In genomic region chr13:67360131-67360744, GRCm38 (mm10) we compare ENCODE assay signal across 8 mouse cellular contexts. TPM values are rescaled to one million over a fixed set of nuclear protein-coding genes. Genes with fewer than 3 reads are reported as not detected.
A peak's percentile ranks its signal among the peaks of the same experiment; 100 is the strongest.
DNase-seq lines count a peak whose midpoint lies in the region; ATAC-seq lines count a peak whose summit lies in the region.

Gene Gm28044 (minus strand): TSS chr13:67360536.
Gene Zfp953 (minus strand): TSS chr13:67360605.

- ATAC-seq in hindbrain, embryonic 15.5 days (ENCODE audit: low FRiP score, low read depth): peak; percentile 96

- peaks cover 10% of the 10 kb centered on the region for H3K4me1 ChIP-seq in hindbrain, embryonic 15.5 days (replicated peaks)

- H3K36me3 ChIP-seq in hindbrain, embryonic 15.5 days: no peaks in the 10 kb centered on the region

- H3K9ac ChIP-seq in hindbrain, embryonic 15.5 days: peak within 1 kb of the TSS; percentile 39

- DNase-seq in T-cell, adult 2 months (ENCODE audit: low spot score): peak; percentile 87
- peak; percentile 84 to 93 for DNase-seq in cerebellum, postnatal 36 days
- DNase-seq in frontal cortex, postnatal 36 days (ENCODE audit: low spot score in 2 of 2): peak; percentile 91 to 96
- DNase-seq in left cerebral cortex, adult 11 months (ENCODE audit: low spot score): peak; percentile 88
- peak; percentile 82 to 92 for DNase-seq in lung, postnatal 4 days
- peak; percentile 84 for DNase-seq in retina, postnatal 7 days (ENCODE audit: low read depth, low spot score)
- peak; percentile 53 for DNase-seq in urinary bladder, adult 2 months (ENCODE audit: low spot score)

- H3K27ac ChIP-seq in hindbrain, embryonic 15.5 days (replicated peaks): peak within 1 kb of the TSS; percentile 6; the same call in 1 of the 2 replicates

- H3K4me3 ChIP-seq in hindbrain, embryonic 15.5 days: peak within 1 kb of the TSS; percentile 57

- H3K9me3 ChIP-seq in hindbrain, embryonic 15.5 days: no peaks in the 10 kb centered on the region

- peak within 1 kb of the TSS; percentile 84 for H3K4me2 ChIP-seq in hindbrain, embryonic 15.5 days

- WGBS in hindbrain, embryonic 15.5 days: 0% methylated on average over 15 of the region's 15 CpGs

- H3K27me3 ChIP-seq in hindbrain, embryonic 15.5 days: no peaks in the 10 kb centered on the region

RNA-seq across cellular contexts. Expression of gene Gm28044, which starts in this region (rescaled TPM):
- 0.35 TPM in 1 of 2 replicates, not detected in the other for polyA plus RNA-seq in hindbrain, embryonic 15.5 days (2015; fragmentation: Nextera tagmentation; extraction: Ambion mirVana)
- polyA plus RNA-seq in urinary bladder, adult 2 months (2012; rRNA removed): 0.43 and 0.47 TPM in 2 replicates

RNA-seq across cellular contexts. Expression of gene Zfp953, which starts in this region (rescaled TPM):
- polyA plus RNA-seq in hindbrain, embryonic 15.5 days (2015; fragmentation: Nextera tagmentation; extraction: Ambion mirVana): 0.42 and 0.58 TPM in 2 replicates
- polyA plus RNA-seq in urinary bladder, adult 2 months (2012; rRNA removed): 1.5 and 1.7 TPM in 2 replicates

Comparison
In these comparisons a context has a peak if more than half of its experiments do, and no peak if none do; other contexts are left out.
1. Peak in every context shown above with its lines: DNase-seq, ATAC-seq, H3K4me3 ChIP-seq and H3K27ac ChIP-seq.
2. Peak in ATAC-seq, H3K4me3 ChIP-seq, H3K27ac ChIP-seq, H3K9ac ChIP-seq and H3K4me2 ChIP-seq in hindbrain, embryonic 15.5 days; RNA of the genes that start here not detected or under 1 TPM.